Mouse (Mus musculus) intestine, postnatal 0 days (tissue): ENCODE measurements around the gene Armc5. TPM values are rescaled to one million over a fixed set of nuclear protein-coding genes. Genes with fewer than 3 reads are reported as not detected.

Source experiments
- ATAC-seq: fragments of 200-750 bp; cut with Nextera tagmentation; 2 replicates; pipeline ENCODE4 v1.8.0; 2017; ENCODE audit warnings: mild to moderate bottlenecking, moderate TSS enrichment, moderate library complexity
- H3K27ac ChIP-seq: fragments of 300-500 bp; sonication (generic); 2 replicates; pipeline ENCODE4 v1.5.1; 2014; ENCODE audit warnings: mild to moderate bottlenecking, low read depth, low read length, moderate library complexity
- H3K27me3 ChIP-seq: fragments of 300-500 bp; sonication (generic); replicated peaks from 2 replicates; pipeline ENCODE4 v1.6.1; 2014; ENCODE audit warnings: low read length, mixed read lengths; ENCODE audit not compliant: control insufficient read depth, insufficient read depth
- H3K36me3 ChIP-seq: fragments of 300-500 bp; sonication (generic); 2 replicates; pipeline ENCODE4 v1.6.1; 2014; ENCODE audit warnings: mild to moderate bottlenecking, moderate library complexity; ENCODE audit not compliant: control insufficient read depth, insufficient read depth
- H3K4me1 ChIP-seq: fragments of 300-500 bp; sonication (generic); replicated peaks from 2 replicates; pipeline ENCODE4 v1.6.1; 2014; ENCODE audit warnings: antibody characterized with exemption, low read length, mixed read lengths; ENCODE audit not compliant: control insufficient read depth, insufficient read depth
- H3K4me2 ChIP-seq: fragments of 300-500 bp; sonication (generic); replicated peaks from 2 replicates; pipeline ENCODE4 v1.6.1; 2014; ENCODE audit warnings: low read depth, mild to moderate bottlenecking, moderate library complexity
- H3K4me3 ChIP-seq: fragments of 300-500 bp; sonication (generic); 2 replicates; pipeline ENCODE4 v1.5.1; 2014; ENCODE audit warnings: low read depth, low read length
- H3K9ac ChIP-seq: fragments of 300-500 bp; sonication (generic); 2 replicates; pipeline ENCODE4 v1.6.1; 2014; ENCODE audit warnings: mild to moderate bottlenecking, low read depth, low read length
- H3K9me3 ChIP-seq: fragments of 300-500 bp; sonication (generic); 2 replicates; pipeline ENCODE4 v1.6.1; 2016; ENCODE audit warnings: mixed run types; ENCODE audit not compliant: control insufficient read depth
- CTCF ChIP-seq: sonication (generic); IDR thresholded peaks from 2 replicates; pipeline ENCODE4 v1.5.1; 2016; ENCODE audit warnings: low read depth, mild to moderate bottlenecking, control low read depth, antibody characterized with exemption, moderate library complexity
- WGBS: fragments of 180-500 bp; shearing (Covaris S2); extraction: QIAGEN DNeasy Blood & Tissue Kit; methylation state at CpG from one replicate; pipeline ENCODE4 v1.1.7; 2014; 5-methylcytosine and 5-hydroxymethylcytosine counted together
- polyA plus RNA-seq: library from polyadenylated mRNA; unstranded; fragments of >200 nt; fragmentation: Nextera tagmentation; extraction: Ambion mirVana; gene quantifications from 2 replicates; pipeline ENCODE4 v1.2.1, GENCODE M21; 2015

The Armc5 gene
- polyA plus RNA-seq, 1 experiment from 2014 or later: 12.1 TPM

- Histone ChIP-seq H3K36me3 (peaks cover 20% of the 10 kb centered on the region), H3K27ac (0 out of 2 replicates have a peak overlapping the region, but pooled peaks have one; percentile 99), H3K4me2 (peak overlapping the region; percentile 81), H3K4me3 (no peak overlapping the region), H3K27me3 (no peaks in the 10 kb centered on the region), H3K4me1 (no peaks in the 10 kb centered on the region), H3K9ac (no peak overlapping the region), H3K9me3 (no peaks in the 10 kb centered on the region)
- no peak for ATAC-seq
- WGBS: 92% methylated on average over 13 of the region's 13 CpGs
- no peak for TF ChIP-seq CTCF
Observed at GRCm38 (mm10) chr7:128236426-128236825, 716 bp upstream of the Armc5 start.

GRCm38 (mm10) chr7:128237593-128237926, 418 bp downstream of the Armc5 start:
- under 1% methylated on average over 25 of the region's 25 CpGs for WGBS
- Histone ChIP-seq H3K36me3 (peaks cover 32% of the 10 kb centered on the region), H3K9ac (peak overlapping the region; percentile 85), H3K27ac (peak overlapping the region; percentile 99), H3K9me3 (no peaks in the 10 kb centered on the region), H3K4me2 (peak overlapping the region; percentile 81), H3K4me1 (no peaks in the 10 kb centered on the region), H3K27me3 (no peaks in the 10 kb centered on the region), H3K4me3 (peak overlapping the region; percentile 76)
- no peak for ATAC-seq
- no peak for TF ChIP-seq CTCF

GRCm38 (mm10) chr7:128237927-128238778, 1.0 kb downstream of the Armc5 start, which contains the start of gene 9130023H24Rik:
Gene 9130023H24Rik (minus strand): TSS chr7:128238031.
- Histone ChIP-seq H3K27me3 (no peaks in the 10 kb centered on the region), H3K4me1 (no peaks in the 10 kb centered on the region), H3K36me3 (peaks cover 34% of the 10 kb centered on the region), H3K27ac (peak within 1 kb of the TSS; percentile 99), H3K9ac (peak within 1 kb of the TSS; percentile 85), H3K4me2 (peak within 1 kb of the TSS; percentile 81), H3K4me3 (peak within 1 kb of the TSS; percentile 76), H3K9me3 (no peaks in the 10 kb centered on the region)
- peak; percentile 90 for ATAC-seq
- TF ChIP-seq CTCF: peak; percentile 60
- WGBS: under 1% methylated on average over 70 of the region's 72 CpGs

- H3K9ac ChIP-seq: no peak overlapping the region
- peak overlapping the region; percentile 76 for H3K4me3 ChIP-seq
- 18% methylated on average over 4 of the region's 4 CpGs for whole genome bisulfite sequencing
- H3K4me2 ChIP-seq: peak overlapping the region; percentile 81
- no peak for ATAC-seq
- peak overlapping the region; percentile 99; the same call in 1 of the 2 replicates for H3K27ac ChIP-seq
- H3K27me3 ChIP-seq: no peaks in the 10 kb centered on the region
- no peaks in the 10 kb centered on the region for H3K9me3 ChIP-seq
- H3K4me1 ChIP-seq: no peaks in the 10 kb centered on the region
- H3K36me3 ChIP-seq: peaks cover 38% of the 10 kb centered on the region
- TF ChIP-seq CTCF: peak; percentile 79
Observed at GRCm38 (mm10) chr7:128238991-128239390, 1.8 kb downstream of the Armc5 start.

- 95% methylated on average over 27 of the region's 27 CpGs for WGBS
- Histone ChIP-seq H3K36me3 (peaks cover 48% of the 10 kb centered on the region), H3K9me3 (no peaks in the 10 kb centered on the region), H3K4me3 (no peak overlapping the region), H3K27me3 (no peaks in the 10 kb centered on the region), H3K4me1 (no peaks in the 10 kb centered on the region), H3K4me2 (no peak overlapping the region), H3K9ac (no peak overlapping the region), H3K27ac (no peak overlapping the region)
- TF ChIP-seq CTCF: no peak
- ATAC-seq: no peak
Observed at GRCm38 (mm10) chr7:128240131-128240784, 3.1 kb downstream of the Armc5 start.

- no peak overlapping the region for H3K9ac ChIP-seq
- no peaks in the 10 kb centered on the region for H3K4me1 ChIP-seq
- no peak overlapping the region for H3K4me3 ChIP-seq
- TF ChIP-seq CTCF: no peak
- no peak overlapping the region for H3K4me2 ChIP-seq
- no peaks in the 10 kb centered on the region for H3K9me3 ChIP-seq
- H3K27ac ChIP-seq: no peak overlapping the region
- ATAC-seq: no peak
- peaks cover 48% of the 10 kb centered on the region for H3K36me3 ChIP-seq
- WGBS: 93% methylated on average over 16 of the region's 16 CpGs
- no peaks in the 10 kb centered on the region for H3K27me3 ChIP-seq
Observed at GRCm38 (mm10) chr7:128242331-128242730, 5.2 kb downstream of the Armc5 start.
